Mouse (Mus musculus): ENCODE data around the gene Cib4. TPM values are rescaled to one million over a fixed set of nuclear protein-coding genes. Genes with fewer than 3 reads are reported as not detected.

The Cib4 gene
- total RNA-seq (2021): not detected
- long read RNA-seq, experiment 1: 0 reads
- long read RNA-seq, experiment 2: 0 reads

- DNase-seq: no peak
These were observed at the start of gene Cib4 for GRCm38 (mm10) chr5:30545698-30546097. Gene Cib4 (minus strand): TSS chr5:30545836.

- no peak for DNase-seq
These were observed 49.4 kb upstream of the Cib4 start for GRCm38 (mm10) chr5:30594953-30595560.

GRCm38 (mm10) chr5:30593811-30594504, 48.3 kb upstream of the Cib4 start:
- DNase-seq: no peak

- no peak for DNase-seq
These were observed 47.7 kb upstream of the Cib4 start for GRCm38 (mm10) chr5:30593360-30593759.

GRCm38 (mm10) chr5:30592279-30592980, 46.8 kb upstream of the Cib4 start:
- no peak for DNase-seq

- DNase-seq: no peak
These were observed 46.1 kb upstream of the Cib4 start for GRCm38 (mm10) chr5:30591786-30592185.

GRCm38 (mm10) chr5:30591205-30591731, 45.6 kb upstream of the Cib4 start:
- DNase-seq: no peak

- no peak for DNase-seq
These were observed 44.6 kb upstream of the Cib4 start for GRCm38 (mm10) chr5:30590231-30590630.

GRCm38 (mm10) chr5:30589546-30589945, 43.9 kb upstream of the Cib4 start:
- DNase-seq: no peak

GRCm38 (mm10) chr5:30589069-30589468, 43.4 kb upstream of the Cib4 start:
- DNase-seq: no peak

GRCm38 (mm10) chr5:30588301-30588968, 42.8 kb upstream of the Cib4 start:
- DNase-seq: peak; percentile 16

GRCm38 (mm10) chr5:30587681-30588300, 42.2 kb upstream of the Cib4 start, which contains the start of gene Kcnk3:
Gene Kcnk3 (plus strand): TSS chr5:30588170.
- peak; percentile 86 for DNase-seq

- DNase-seq: no peak
These were observed 41.5 kb upstream of the Cib4 start for GRCm38 (mm10) chr5:30587101-30587500.

GRCm38 (mm10) chr5:30586616-30587015, 41.0 kb upstream of the Cib4 start:
- DNase-seq: no peak

GRCm38 (mm10) chr5:30582017-30582416, 36.4 kb upstream of the Cib4 start:
- DNase-seq: no peak

- no peak for DNase-seq
These were observed 35.1 kb upstream of the Cib4 start for GRCm38 (mm10) chr5:30580725-30581124.

GRCm38 (mm10) chr5:30578445-30579080, 32.9 kb upstream of the Cib4 start:
- DNase-seq: no peak

GRCm38 (mm10) chr5:30577654-30578310, 32.1 kb upstream of the Cib4 start:
- DNase-seq: no peak

- DNase-seq: no peak
These were observed 31.6 kb upstream of the Cib4 start for GRCm38 (mm10) chr5:30577251-30577650.

GRCm38 (mm10) chr5:30576233-30576632, 30.6 kb upstream of the Cib4 start:
- DNase-seq: no peak

GRCm38 (mm10) chr5:30574367-30574766, 28.7 kb upstream of the Cib4 start:
- no peak for DNase-seq
